Mouse (Mus musculus): Measurements from ENCODE around the gene Calhm1. TPM values are rescaled to one million over a fixed set of nuclear protein-coding genes. Genes with fewer than 3 reads are reported as not detected.

Gene Calhm1
- polyA plus RNA-seq, 1 experiment from 2014 or later = not detected

GRCm38 (mm10) chr19:47130551-47131125 lies 13.4 kb downstream of the Calhm1 start:
- no peaks in the 10 kb centered on the region for H3K9me3 ChIP-seq
- H3K27me3 ChIP-seq = no peaks in the 10 kb centered on the region
- no peak overlapping the region for H3K4me3 ChIP-seq
- no peak for ATAC-seq (ENCODE audit: insufficient number of reproducible peaks, insufficient read depth, low FRiP score, low TSS enrichment, low read depth)
- H3K4me2 ChIP-seq = no peak overlapping the region
- H3K9ac ChIP-seq = no peak overlapping the region
- H3K27ac ChIP-seq = no peak overlapping the region
- peaks cover 91% of the 10 kb centered on the region for H3K36me3 ChIP-seq
- H3K4me1 ChIP-seq = no peaks in the 10 kb centered on the region
- WGBS = 93% methylated on average over 15 of the region's 15 CpGs

- Histone ChIP-seq H3K9me3 (no peaks in the 10 kb centered on the region), H3K4me1 (no peaks in the 10 kb centered on the region), H3K9ac (no peak overlapping the region), H3K36me3 (peaks cover 97% of the 10 kb centered on the region), H3K4me3 (no peak overlapping the region), H3K4me2 (no peak overlapping the region), H3K27ac (no peak overlapping the region), H3K27me3 (no peaks in the 10 kb centered on the region)
- 91% methylated on average over 11 of the region's 11 CpGs for WGBS
- no peak for ATAC-seq (ENCODE audit: insufficient number of reproducible peaks, insufficient read depth, low FRiP score, low TSS enrichment, low read depth)
Observed at GRCm38 (mm10) chr19:47128835-47129234, 15.2 kb downstream of the Calhm1 start.

GRCm38 (mm10) chr19:47128164-47128563 lies 15.9 kb downstream of the Calhm1 start:
- ATAC-seq (ENCODE audit: insufficient number of reproducible peaks, insufficient read depth, low FRiP score, low TSS enrichment, low read depth) = no peak
- H3K36me3 ChIP-seq = peaks cover 94% of the 10 kb centered on the region
- WGBS = 97% methylated on average over 10 of the region's 10 CpGs

GRCm38 (mm10) chr19:47122802-47123201 lies 21.3 kb downstream of the Calhm1 start:
- 21% methylated on average over 2 of the region's 2 CpGs for WGBS

More at GRCm38 (mm10) chr19:47128164-47128563, 15.9 kb downstream of the Calhm1 start:
- H3K4me1 ChIP-seq = no peaks in the 10 kb centered on the region
- H3K4me3 ChIP-seq = no peak overlapping the region
- no peaks in the 10 kb centered on the region for H3K9me3 ChIP-seq
- H3K27ac ChIP-seq = no peak overlapping the region
- no peak overlapping the region for H3K4me2 ChIP-seq
- no peaks in the 10 kb centered on the region for H3K27me3 ChIP-seq
- H3K9ac ChIP-seq = no peak overlapping the region

GRCm38 (mm10) chr19:47121054-47121453 lies 23.0 kb downstream of the Calhm1 start:
- no peak overlapping the region for H3K27ac ChIP-seq
- no peaks in the 10 kb centered on the region for H3K4me1 ChIP-seq
- peaks cover 76% of the 10 kb centered on the region for H3K36me3 ChIP-seq
- H3K4me3 ChIP-seq = no peak overlapping the region
- WGBS = 40% methylated on average over 4 of the region's 4 CpGs
- H3K9me3 ChIP-seq = no peaks in the 10 kb centered on the region
- no peak overlapping the region for H3K9ac ChIP-seq
- no peaks in the 10 kb centered on the region for H3K27me3 ChIP-seq
- ATAC-seq (ENCODE audit: insufficient number of reproducible peaks, insufficient read depth, low FRiP score, low TSS enrichment, low read depth) = no peak
- no peak overlapping the region for H3K4me2 ChIP-seq

More at GRCm38 (mm10) chr19:47122802-47123201, 21.3 kb downstream of the Calhm1 start:
- Histone ChIP-seq H3K27me3 (no peaks in the 10 kb centered on the region), H3K27ac (no peak overlapping the region), H3K4me3 (no peak overlapping the region), H3K9me3 (no peaks in the 10 kb centered on the region), H3K36me3 (peaks cover 76% of the 10 kb centered on the region), H3K9ac (no peak overlapping the region), H3K4me1 (no peaks in the 10 kb centered on the region), H3K4me2 (no peak overlapping the region)
- ATAC-seq (ENCODE audit: insufficient number of reproducible peaks, insufficient read depth, low FRiP score, low TSS enrichment, low read depth) = no peak

GRCm38 (mm10) chr19:47118634-47119033 lies 25.4 kb downstream of the Calhm1 start:
- H3K27me3 ChIP-seq = no peaks in the 10 kb centered on the region
- H3K27ac ChIP-seq = no peak overlapping the region
- 82% methylated on average over 2 of the region's 2 CpGs for WGBS
- no peaks in the 10 kb centered on the region for H3K9me3 ChIP-seq
- no peak overlapping the region for H3K4me3 ChIP-seq
- H3K4me2 ChIP-seq = no peak overlapping the region
- H3K9ac ChIP-seq = no peak overlapping the region
- ATAC-seq (ENCODE audit: insufficient number of reproducible peaks, insufficient read depth, low FRiP score, low TSS enrichment, low read depth) = no peak
- H3K36me3 ChIP-seq = peaks cover 76% of the 10 kb centered on the region
- no peaks in the 10 kb centered on the region for H3K4me1 ChIP-seq

GRCm38 (mm10) chr19:47104641-47105271 lies 39.3 kb downstream of the Calhm1 start:
- Histone ChIP-seq H3K4me3 (no peak overlapping the region), H3K9me3 (no peaks in the 10 kb centered on the region), H3K27me3 (no peaks in the 10 kb centered on the region), H3K4me1 (no peaks in the 10 kb centered on the region), H3K4me2 (no peak overlapping the region), H3K36me3 (peaks cover 100% of the 10 kb centered on the region), H3K9ac (no peak overlapping the region), H3K27ac (no peak overlapping the region)
- 92% methylated on average over 9 of the region's 9 CpGs for WGBS
- ATAC-seq (ENCODE audit: insufficient number of reproducible peaks, insufficient read depth, low FRiP score, low TSS enrichment, low read depth) = no peak

- ATAC-seq (ENCODE audit: insufficient number of reproducible peaks, insufficient read depth, low FRiP score, low TSS enrichment, low read depth) = no peak
- no peak overlapping the region for H3K4me2 ChIP-seq
- no peaks in the 10 kb centered on the region for H3K9me3 ChIP-seq
- H3K4me1 ChIP-seq = no peaks in the 10 kb centered on the region
- no peak overlapping the region for H3K27ac ChIP-seq
- WGBS = 86% methylated on average over 5 of the region's 5 CpGs
- H3K36me3 ChIP-seq = peaks cover 98% of the 10 kb centered on the region
- no peak overlapping the region for H3K9ac ChIP-seq
- H3K27me3 ChIP-seq = no peaks in the 10 kb centered on the region
- H3K4me3 ChIP-seq = no peak overlapping the region
Observed at GRCm38 (mm10) chr19:47101080-47101479, 43.0 kb downstream of the Calhm1 start.

Other genes with a start within 250 kb of the Calhm1 start
- gene Ina, start 129.6 kb downstream of the Calhm1 start, polyA plus RNA-seq (2015; fragmentation: Nextera tagmentation; extraction: Ambion mirVana) = 8.4 TPM in 2 replicates
- gene Nt5c2, start 129.1 kb downstream of the Calhm1 start, polyA plus RNA-seq (2015; fragmentation: Nextera tagmentation; extraction: Ambion mirVana) = 69.1 and 77.3 TPM in 2 replicates
- 24.3 and 24.4 TPM in 2 replicates for gene Pcgf6, start 93.3 kb downstream of the Calhm1 start, polyA plus RNA-seq (2015; fragmentation: Nextera tagmentation; extraction: Ambion mirVana)
- gene Taf5, start 76.5 kb downstream of the Calhm1 start, polyA plus RNA-seq (2015; fragmentation: Nextera tagmentation; extraction: Ambion mirVana) = 5.8 and 7.3 TPM in 2 replicates
- gene Usmg5, start 53.6 kb downstream of the Calhm1 start, polyA plus RNA-seq (2015; fragmentation: Nextera tagmentation; extraction: Ambion mirVana) = 1,297 and 1,426 TPM in 2 replicates
- 11.5 TPM in 2 replicates for gene Pdcd11, start 53.5 kb downstream of the Calhm1 start, polyA plus RNA-seq (2015; fragmentation: Nextera tagmentation; extraction: Ambion mirVana)
- gene Calhm2, start 6.0 kb downstream of the Calhm1 start, polyA plus RNA-seq (2015; fragmentation: Nextera tagmentation; extraction: Ambion mirVana) = 11.1 and 11.8 TPM in 2 replicates
- not detected in 2 replicates for gene Calhm3, start 13.5 kb upstream of the Calhm1 start, polyA plus RNA-seq (2015; fragmentation: Nextera tagmentation; extraction: Ambion mirVana)
- gene Neurl1a, start 34.6 kb upstream of the Calhm1 start, polyA plus RNA-seq (2015; fragmentation: Nextera tagmentation; extraction: Ambion mirVana) = 6.2 and 7.3 TPM in 2 replicates